Mouse (Mus musculus) G1E (cell line): ENCODE results near the gene Entpd3. TPM values are rescaled to one million over a fixed set of nuclear protein-coding genes. Genes with fewer than 3 reads are reported as not detected.
A peak's percentile ranks its signal among the peaks of the same experiment; 100 is the strongest.

Experiments
- ATAC-seq: 2 replicates; pipeline ENCODE4 v1.8.0; 2016; ENCODE audit warnings: mild to moderate bottlenecking; ENCODE audit not compliant: insufficient number of reproducible peaks, poor library complexity, low FRiP score, severe bottlenecking; ENCODE audit errors: extremely low read depth
- DNase-seq: peaks from one replicate; pipeline ENCODE4 v3.0.0; 2012; ENCODE audit warnings: low spot score
- H3K27me3 ChIP-seq: 2 replicates; pipeline ENCODE4 v1.6.1; 2012; ENCODE audit warnings: mild to moderate bottlenecking, low read length, inconsistent platforms; ENCODE audit not compliant: insufficient read depth
- H3K36me3 ChIP-seq: replicated peaks from 2 replicates; pipeline ENCODE3; 2012; ENCODE audit warnings: mild to moderate bottlenecking, inconsistent platforms
- H3K4me1 ChIP-seq: 2 replicates; pipeline ENCODE4 v1.6.1; 2012; ENCODE audit warnings: low read depth, low read length, inconsistent platforms, mixed read lengths; ENCODE audit not compliant: insufficient read depth
- H3K4me3 ChIP-seq: 2 replicates; pipeline ENCODE4 v1.5.1; 2012; ENCODE audit warnings: low read depth, mild to moderate bottlenecking, inconsistent platforms, low read length, moderate library complexity, mixed read lengths
- H3K9me3 ChIP-seq: replicated peaks from 2 replicates; pipeline ENCODE4 v1.6.1; 2012; ENCODE audit warnings: inconsistent platforms
- CTCF ChIP-seq: IDR thresholded peaks from 2 replicates; pipeline ENCODE4 v1.5.1; 2012; ENCODE audit warnings: low read depth, low read length, inconsistent platforms, mixed read lengths
- GATA1 ChIP-seq: IDR thresholded peaks from 2 replicates; pipeline ENCODE4 v1.6.1; 2012; ENCODE audit warnings: borderline replicate concordance, low read length, inconsistent platforms, mixed read lengths
- GATA2 ChIP-seq: IDR thresholded peaks from 2 replicates; pipeline ENCODE4 v1.6.1; 2012; ENCODE audit warnings: low read depth, low read length, inconsistent platforms, borderline replicate concordance
- POLR2AphosphoS5 ChIP-seq: IDR thresholded peaks from 2 replicates; pipeline ENCODE4 v1.6.1; 2012; ENCODE audit warnings: low read depth, low read length, inconsistent platforms; ENCODE audit not compliant: insufficient replicate concordance
- TAL1 ChIP-seq: conservative IDR thresholded peaks from 2 replicates; pipeline ENCODE4 v1.6.1; 2012; ENCODE audit warnings: low read depth, low read length, inconsistent platforms, mixed read lengths
- polyA plus RNA-seq: library from polyadenylated mRNA; stranded (reverse); fragments of >175 nt; gene quantifications from 2 replicates; pipeline ENCODE4 v1.2.3, GENCODE M21; 2012
- total RNA-seq, 2 experiments: library from RNA; stranded (forward) in 1 of 2; stranded (reverse) in 1 of 2; fragments of 200-1000 nt in 1 of 2; fragments of >200 nt in 1 of 2; fragmentation: Nextera tagmentation in 1 of 2; gene quantifications; 2 replicates each; pipeline ENCODE4 v1.2.3; 2014 to 2017

Entpd3 gene
- total and polyA plus RNA-seq, 3 experiments, result 0.22 TPM; not detected in 2

DNA sequence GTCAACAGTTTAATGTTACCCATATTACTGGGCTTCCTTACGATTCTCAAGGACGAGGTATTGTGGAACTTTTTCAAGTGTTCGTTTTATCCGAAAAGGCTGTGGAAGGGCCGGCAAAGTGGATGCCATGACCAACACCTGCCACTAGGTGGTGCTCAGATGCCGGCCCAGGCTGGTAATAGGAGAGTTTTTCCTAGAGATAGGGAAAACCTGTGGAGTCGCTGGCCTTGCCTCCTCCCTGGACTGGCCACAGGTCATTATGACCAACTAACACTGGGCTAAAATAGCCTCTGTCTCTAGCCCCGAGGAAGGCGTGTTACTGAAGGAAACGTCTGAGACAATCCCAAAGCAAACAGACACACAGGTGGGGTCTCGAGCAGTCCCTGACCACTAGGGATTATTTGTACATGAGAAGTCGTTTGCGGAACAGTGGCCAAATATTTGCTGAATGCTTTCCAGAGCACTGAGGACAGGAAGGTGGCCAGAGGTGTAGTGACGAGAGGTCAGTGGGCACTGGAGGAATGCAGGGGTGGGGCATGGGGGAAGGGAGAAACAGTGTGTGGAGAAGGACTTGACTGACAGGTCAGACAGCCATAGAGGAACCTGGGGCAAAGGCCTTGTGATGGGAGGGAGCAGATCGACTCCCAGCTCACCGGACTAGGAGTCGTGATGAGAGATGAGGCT lies 62.0 kb downstream of the Entpd3 start:
- no peak for TF ChIP-seq GATA1
- TF ChIP-seq CTCF, result peak; percentile 76
- DNase-seq (peak; percentile 60), ATAC-seq (no peak)
- Histone ChIP-seq H3K36me3 (no peaks in the 10 kb centered on the region), H3K27me3 (no peaks in the 10 kb centered on the region), H3K9me3 (no peaks in the 10 kb centered on the region), H3K4me3 (no peak overlapping the region), H3K4me1 (peaks cover 6% of the 10 kb centered on the region; the same call in 1 of the 2 replicates)

DNA sequence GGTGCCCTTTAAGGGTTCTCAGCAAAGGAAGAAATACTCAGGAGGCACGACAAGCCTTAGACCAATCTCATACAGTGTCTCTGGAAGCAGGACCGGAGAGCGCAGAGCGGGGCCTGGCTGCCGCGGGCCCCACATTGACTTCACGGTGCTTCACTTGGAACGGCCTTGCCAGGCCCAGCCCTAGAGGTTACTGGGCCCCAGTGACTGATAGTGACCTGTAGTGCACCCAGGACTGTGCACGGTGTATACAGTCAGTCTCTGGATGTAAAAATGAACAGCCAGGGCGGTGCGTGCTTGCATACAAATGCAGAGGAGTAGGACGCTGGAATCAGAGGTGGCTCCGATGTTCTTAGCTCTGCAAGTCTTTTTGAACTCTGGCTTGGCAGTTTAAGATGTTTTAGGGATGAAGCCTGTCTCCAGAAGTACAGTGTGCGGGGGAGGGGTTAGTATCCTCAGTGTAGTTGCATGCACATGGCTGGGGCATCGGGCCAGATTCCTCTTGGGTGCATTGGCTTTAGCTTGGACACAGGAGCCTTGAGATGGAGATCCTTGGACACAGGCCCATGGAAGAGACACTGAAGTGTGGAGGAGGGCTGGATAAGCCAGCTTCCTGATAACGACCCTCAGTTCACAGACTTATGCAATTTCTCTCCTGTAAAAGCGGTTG lies 62.7 kb downstream of the Entpd3 start:
- TF ChIP-seq CTCF (no peak), POLR2AphosphoS5 (no peak)
- Histone ChIP-seq H3K36me3 (no peaks in the 10 kb centered on the region), H3K4me3 (no peak overlapping the region), H3K27me3 (no peaks in the 10 kb centered on the region), H3K4me1 (peaks cover 6% of the 10 kb centered on the region; the same call in 1 of the 2 replicates), H3K9me3 (no peaks in the 10 kb centered on the region; the same call in 1 of the 2 replicates)
- DNase-seq, result no peak
- ATAC-seq, result no peak

DNA sequence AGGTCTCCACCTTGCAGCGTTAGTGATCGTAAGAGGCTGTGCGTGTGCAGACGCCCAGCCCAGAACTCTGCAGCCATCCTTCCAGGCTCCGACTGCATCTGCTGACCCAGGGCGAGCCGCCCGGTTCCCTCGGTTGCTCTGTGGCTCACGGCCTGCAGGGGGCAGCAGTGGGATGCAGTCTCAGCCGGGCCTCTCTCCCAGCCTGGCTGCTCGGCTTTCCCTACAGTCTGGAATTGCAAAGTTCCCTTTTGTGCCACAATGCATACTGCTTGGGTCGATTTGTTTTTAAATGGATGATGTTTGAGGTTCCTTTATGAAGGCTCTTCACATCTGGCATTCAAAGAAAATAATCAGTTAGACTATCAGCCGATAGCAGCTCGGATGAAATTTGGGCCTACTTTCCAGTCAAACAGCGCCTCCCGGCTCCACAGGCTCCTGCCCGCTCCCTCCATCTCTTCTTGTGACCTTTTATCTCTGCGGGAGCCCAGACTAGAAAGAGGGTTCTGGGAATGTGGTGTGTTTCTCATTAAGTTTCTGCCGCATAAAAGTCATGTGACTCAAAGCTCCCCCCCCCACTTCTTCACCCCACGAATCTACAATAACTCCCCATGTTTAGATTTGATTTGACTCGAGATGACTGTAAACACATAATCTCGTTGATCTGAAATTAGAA lies 63.4 kb downstream of the Entpd3 start:
- H3K36me3 ChIP-seq, result no peaks in the 10 kb centered on the region
- peaks cover 6% of the 10 kb centered on the region; the same call in 1 of the 2 replicates for H3K4me1 ChIP-seq
- TF ChIP-seq TAL1 (no peak), CTCF (peak; percentile 61)
- H3K9me3 ChIP-seq, result peaks cover 7% of the 10 kb centered on the region
- peak; percentile 53 for DNase-seq
- H3K27me3 ChIP-seq, result no peaks in the 10 kb centered on the region
- no peak for ATAC-seq
- H3K4me3 ChIP-seq, result no peak overlapping the region

DNA sequence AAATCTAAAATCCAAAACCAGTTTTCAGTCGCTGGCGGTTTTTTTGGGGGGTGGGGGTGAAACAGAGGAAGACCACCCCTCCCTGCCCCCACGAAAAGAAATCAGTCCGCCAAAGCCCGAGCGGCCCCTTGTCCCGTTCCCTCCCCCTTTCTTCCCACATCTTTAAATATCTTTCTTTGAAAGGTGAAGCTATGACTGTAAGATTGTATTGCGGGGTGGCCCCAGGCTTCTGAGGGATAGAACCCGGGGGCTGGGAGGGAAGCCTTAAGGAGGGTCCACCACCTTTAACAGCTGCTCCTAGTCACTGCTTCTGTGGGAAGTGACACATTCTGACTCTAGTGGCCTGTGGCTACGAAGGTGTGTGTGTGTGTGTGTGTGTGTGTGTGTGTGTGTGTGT lies 63.9 kb downstream of the Entpd3 start:
- no peak overlapping the region for H3K4me3 ChIP-seq
- ATAC-seq (no peak), DNase-seq (no peak)
- no peaks in the 10 kb centered on the region for H3K27me3 ChIP-seq
- H3K9me3 ChIP-seq, result peaks cover 8% of the 10 kb centered on the region
- H3K4me1 ChIP-seq, result peaks cover 6% of the 10 kb centered on the region; the same call in 1 of the 2 replicates
- TF ChIP-seq GATA1 (no peak), CTCF (no peak), GATA2 (no peak), POLR2AphosphoS5 (no peak), TAL1 (no peak)
- H3K36me3 ChIP-seq, result no peaks in the 10 kb centered on the region

DNA sequence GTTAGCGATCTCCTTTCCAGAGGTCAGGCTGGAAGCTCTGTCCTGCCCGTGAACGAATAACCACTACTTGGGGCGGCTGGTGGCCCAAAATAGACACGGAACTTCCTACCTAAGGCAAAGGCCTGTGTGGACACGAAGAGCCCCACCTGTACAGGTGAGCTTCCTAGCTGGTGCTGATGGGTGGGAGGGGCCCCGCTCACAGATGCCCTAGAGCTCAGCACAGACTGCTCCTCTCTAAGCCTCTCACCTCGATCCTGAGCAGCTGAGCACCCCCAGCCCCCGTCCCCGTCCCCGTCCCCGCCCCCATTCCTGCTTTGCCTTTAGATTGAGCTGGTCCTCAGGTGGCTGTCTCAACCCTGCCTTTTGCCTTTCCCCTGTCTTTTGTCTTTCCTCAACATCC lies 64.3 kb downstream of the Entpd3 start:
- Histone ChIP-seq H3K36me3 (no peaks in the 10 kb centered on the region), H3K4me1 (peaks cover 6% of the 10 kb centered on the region; the same call in 1 of the 2 replicates), H3K27me3 (no peaks in the 10 kb centered on the region), H3K9me3 (peaks cover 8% of the 10 kb centered on the region), H3K4me3 (no peak overlapping the region)
- ATAC-seq (no peak), DNase-seq (no peak)
- TF ChIP-seq POLR2AphosphoS5 (no peak), CTCF (no peak), GATA2 (no peak), GATA1 (no peak), TAL1 (no peak)

DNA sequence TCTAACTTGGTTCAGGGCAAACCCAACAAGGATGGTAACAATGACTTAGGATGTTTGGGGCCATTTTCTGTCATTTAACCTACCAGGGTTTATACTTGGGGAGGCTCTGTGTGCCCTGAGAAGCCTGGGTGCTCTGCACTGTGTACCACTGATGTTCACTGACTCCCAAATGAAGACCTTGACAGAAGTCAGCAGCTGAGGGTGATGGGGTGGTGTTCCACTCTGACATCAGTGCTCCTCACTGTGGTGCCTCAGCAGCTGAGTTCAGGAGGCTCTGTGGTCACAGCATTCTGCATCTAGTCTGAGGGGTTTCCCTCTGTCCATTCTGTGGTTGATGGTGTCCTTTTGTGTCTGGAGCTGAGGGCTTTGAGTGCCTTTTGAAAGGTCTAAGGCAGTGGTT lies 71.4 kb downstream of the Entpd3 start:
- H3K4me3 ChIP-seq, result no peak overlapping the region
- TF ChIP-seq CTCF, result no peak
- no peak for TF ChIP-seq TAL1
- no peak for TF ChIP-seq GATA2
- TF ChIP-seq GATA1, result no peak
- TF ChIP-seq POLR2AphosphoS5, result no peak
- peaks cover 8% of the 10 kb centered on the region for H3K9me3 ChIP-seq
- no peak for ATAC-seq
- H3K4me1 ChIP-seq, result no peaks in the 10 kb centered on the region
- DNase-seq, result no peak
- H3K36me3 ChIP-seq, result no peaks in the 10 kb centered on the region
- no peaks in the 10 kb centered on the region for H3K27me3 ChIP-seq
